Mouse (Mus musculus): Measurements from ENCODE around the gene Stx11.

DNA sequence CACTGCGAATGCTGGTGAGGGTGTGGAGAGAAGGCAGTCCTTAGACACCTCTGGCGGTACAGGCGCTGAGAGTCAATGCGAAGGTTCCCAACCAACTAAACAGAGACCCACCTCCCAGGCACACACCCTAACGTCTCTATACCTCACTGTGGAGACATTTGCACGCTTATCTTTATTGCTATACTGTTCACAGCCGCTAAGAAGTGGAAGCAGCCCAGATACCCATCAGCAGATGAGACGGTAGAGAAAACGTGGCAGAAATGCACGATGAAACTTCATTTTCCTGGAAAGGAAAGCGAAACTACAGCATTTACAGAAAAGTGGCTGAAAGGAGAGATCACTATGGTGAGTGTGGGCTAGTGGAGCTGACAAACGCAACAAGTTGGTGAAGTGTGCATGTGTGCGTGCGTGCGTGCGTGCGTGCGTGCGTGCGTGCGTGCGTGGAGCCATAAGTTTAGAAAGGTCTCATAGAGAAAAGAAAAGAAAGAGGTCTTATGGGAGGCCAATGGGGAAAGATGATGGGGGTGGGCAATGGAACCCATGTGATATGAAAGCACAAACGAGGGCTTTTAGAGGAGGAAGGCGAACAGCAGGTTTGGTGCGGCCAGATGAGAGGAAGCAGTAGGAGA is 29.4 kb upstream of the Stx11 start:
- TF ChIP-seq CTCF (IDR thresholded peaks at IDR 0.05; ENCODE audit: low read depth, low read length) (no peak), TAL1 (conservative IDR thresholded peaks at IDR 0.05; ENCODE audit: low read depth, low read length) (no peak)

Measured in G1E (cell line).